Mouse (Mus musculus): ENCODE results near the gene Cyp3a57. TPM values are rescaled to one million over a fixed set of nuclear protein-coding genes. Genes with fewer than 3 reads are reported as not detected.

Cyp3a57 gene
- polyA plus RNA-seq (2014; fragmentation: Illumina TruSeq; extraction: RNeasy Lipid Tissue Mini Kit (QIAGEN cat#74804); ENCODE audit: low read depth, low replicate concordance), result 0.45 TPM

GRCm38 (mm10) chr5:145344941-145345340, at the start of gene Cyp3a57:
Cyp3a57 (plus strand) TSS chr5:145345279.

Other genes starting within 250 kb of the Cyp3a57 start
- 7.8 TPM for gene Arpc1b, start 231.1 kb upstream of the Cyp3a57 start, polyA plus RNA-seq (2014; fragmentation: Illumina TruSeq; extraction: RNeasy Lipid Tissue Mini Kit (QIAGEN cat#74804); ENCODE audit: low read depth, low replicate concordance)
- 22.0 TPM for gene Pdap1, start 205.0 kb upstream of the Cyp3a57 start, polyA plus RNA-seq (2014; fragmentation: Illumina TruSeq; extraction: RNeasy Lipid Tissue Mini Kit (QIAGEN cat#74804); ENCODE audit: low read depth, low replicate concordance)
- 146 TPM for gene Bud31, start 204.9 kb upstream of the Cyp3a57 start, polyA plus RNA-seq (2014; fragmentation: Illumina TruSeq; extraction: RNeasy Lipid Tissue Mini Kit (QIAGEN cat#74804); ENCODE audit: low read depth, low replicate concordance)
- 1.1 TPM for gene Ptcd1, start 178.2 kb upstream of the Cyp3a57 start, polyA plus RNA-seq (2014; fragmentation: Illumina TruSeq; extraction: RNeasy Lipid Tissue Mini Kit (QIAGEN cat#74804); ENCODE audit: low read depth, low replicate concordance)
- gene Cpsf4, start 178.1 kb upstream of the Cyp3a57 start, polyA plus RNA-seq (2014; fragmentation: Illumina TruSeq; extraction: RNeasy Lipid Tissue Mini Kit (QIAGEN cat#74804); ENCODE audit: low read depth, low replicate concordance), result 3.5 TPM
- gene Atp5j2, start 153.2 kb upstream of the Cyp3a57 start, polyA plus RNA-seq (2014; fragmentation: Illumina TruSeq; extraction: RNeasy Lipid Tissue Mini Kit (QIAGEN cat#74804); ENCODE audit: low read depth, low replicate concordance), result 48.6 TPM
- gene Zkscan14, start 143.4 kb upstream of the Cyp3a57 start, polyA plus RNA-seq (2014; fragmentation: Illumina TruSeq; extraction: RNeasy Lipid Tissue Mini Kit (QIAGEN cat#74804); ENCODE audit: low read depth, low replicate concordance), result 1.2 TPM
- gene Zkscan5, start 140.7 kb upstream of the Cyp3a57 start, polyA plus RNA-seq (2014; fragmentation: Illumina TruSeq; extraction: RNeasy Lipid Tissue Mini Kit (QIAGEN cat#74804); ENCODE audit: low read depth, low replicate concordance), result 4.2 TPM
- gene Zfp655, start 113.6 kb upstream of the Cyp3a57 start, polyA plus RNA-seq (2014; fragmentation: Illumina TruSeq; extraction: RNeasy Lipid Tissue Mini Kit (QIAGEN cat#74804); ENCODE audit: low read depth, low replicate concordance), result 48.2 TPM
- gene Zscan25, start 64.8 kb upstream of the Cyp3a57 start, polyA plus RNA-seq (2014; fragmentation: Illumina TruSeq; extraction: RNeasy Lipid Tissue Mini Kit (QIAGEN cat#74804); ENCODE audit: low read depth, low replicate concordance), result 0.29 TPM
- gene Cyp3a16, start 124.4 kb downstream of the Cyp3a57 start, polyA plus RNA-seq (2014; fragmentation: Illumina TruSeq; extraction: RNeasy Lipid Tissue Mini Kit (QIAGEN cat#74804); ENCODE audit: low read depth, low replicate concordance), result 51.6 TPM
- gene Cyp3a41b, start 239.5 kb downstream of the Cyp3a57 start, polyA plus RNA-seq (2014; fragmentation: Illumina TruSeq; extraction: RNeasy Lipid Tissue Mini Kit (QIAGEN cat#74804); ENCODE audit: low read depth, low replicate concordance), result 35.3 TPM